Mouse (Mus musculus) heart, postnatal 10 days (tissue): ENCODE data around the gene Ins1. TPM values are rescaled to one million over a fixed set of nuclear protein-coding genes. Genes with fewer than 3 reads are reported as not detected.

ENCODE experiments used
- DNase-seq, 2 experiments: peaks; one replicate each; pipeline ENCODE4 v3.0.0; 2021
- intact Hi-C: fragments of 180-260 bp; cut with DNase I; formaldehyde crosslinking; loops from one replicate; pipeline ENCODE4 v1.15.1; 2025
- total RNA-seq, 2 experiments: library from RNA; stranded (reverse); gene quantifications; 2 replicates each; pipeline ENCODE4 v1.2.3; 2021

Gene Ins1
- total RNA-seq, result not detected

- no peak for DNase-seq
- intact Hi-C loops, result no loop called here
Observed at GRCm38 (mm10) chr19:52263997-52264396, at the start of gene Ins1. Ins1 (plus strand) TSS chr19:52264297.
